Mouse (Mus musculus) adrenal gland, postnatal 10 days (tissue): ENCODE results near the gene Rarb. TPM values are rescaled to one million over a fixed set of nuclear protein-coding genes. Genes with fewer than 3 reads are reported as not detected.
A peak's percentile ranks its signal among the peaks of the same experiment; 100 is the strongest.

Source experiments
- DNase-seq: peaks from one replicate; pipeline ENCODE4 v3.0.0; 2021; ENCODE audit warnings: mixed read lengths
- total RNA-seq, 2 experiments: library from RNA; stranded (reverse); gene quantifications; 2 replicates each; pipeline ENCODE4 v1.2.3; 2021

The Rarb gene
- total RNA-seq, 2 experiments from 2014 or later, result 13.0 to 18.7 TPM

GRCm38 (mm10) chr14:16735331-16736012 is 83.5 kb downstream of the Rarb start:
- no peak for DNase-seq

GRCm38 (mm10) chr14:16733595-16734298 is 85.2 kb downstream of the Rarb start:
- DNase-seq, result no peak

DNA sequence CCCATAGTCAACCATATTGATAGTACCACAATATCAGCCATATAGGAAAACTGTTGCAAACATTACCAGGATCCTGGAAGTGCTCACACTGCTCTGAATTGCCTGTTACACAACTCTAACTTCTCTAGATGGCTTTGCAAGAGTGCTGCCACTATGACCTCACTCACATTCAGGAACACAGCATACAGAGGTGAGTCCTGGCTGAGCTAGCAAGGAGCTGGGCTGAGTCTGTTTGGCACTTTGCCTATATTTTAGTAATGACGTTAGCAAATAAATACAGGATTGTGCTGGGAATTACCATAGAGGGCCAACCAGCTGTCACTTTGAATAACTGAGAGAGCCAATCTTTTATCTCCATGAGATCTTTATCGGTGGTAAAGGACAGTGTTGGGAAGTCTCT is 86.9 kb downstream of the Rarb start:
- no peak for DNase-seq

- no peak for DNase-seq
Observed at GRCm38 (mm10) chr14:16728175-16728838, 90.6 kb downstream of the Rarb start.

DNA sequence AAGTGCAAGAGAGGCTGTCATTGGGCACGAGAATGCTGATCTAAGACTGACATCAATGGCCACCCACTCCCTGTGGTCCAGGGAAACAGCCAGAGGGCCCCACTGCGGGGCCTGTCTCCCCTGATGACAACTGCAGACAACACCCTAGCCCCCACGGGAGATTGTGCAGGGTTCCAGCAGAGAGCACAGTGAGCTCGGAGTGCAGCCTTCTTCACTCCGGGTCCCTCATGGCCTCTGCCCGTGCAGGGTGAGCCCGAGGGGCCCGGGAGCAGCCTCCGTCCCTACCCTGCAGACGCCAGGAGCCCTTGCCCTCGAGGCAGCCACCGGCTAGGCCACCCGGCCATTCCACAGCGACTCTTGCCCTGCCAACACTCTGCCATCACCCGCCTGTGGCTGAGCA is 95.0 kb downstream of the Rarb start:
- no peak for DNase-seq

DNA sequence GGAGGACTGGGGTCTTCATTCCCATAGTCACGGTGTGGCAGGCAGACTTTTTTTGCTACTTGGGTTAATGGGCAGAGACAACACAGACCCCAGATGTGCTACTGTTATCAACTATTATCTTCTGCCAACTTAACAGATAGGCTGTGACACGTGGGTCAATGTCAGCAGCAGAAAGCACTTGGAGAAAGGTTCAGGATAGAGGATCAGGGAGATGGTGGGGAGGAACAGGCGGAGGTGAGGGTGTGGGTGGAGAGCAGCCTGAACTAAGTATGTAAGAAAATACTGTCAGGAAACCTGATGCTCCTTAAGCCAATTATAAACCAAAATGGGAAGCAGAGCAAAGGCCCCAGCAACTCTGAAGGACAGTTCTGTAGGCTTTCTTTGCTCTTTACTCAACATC is 101.1 kb downstream of the Rarb start:
- DNase-seq, result no peak

DNA sequence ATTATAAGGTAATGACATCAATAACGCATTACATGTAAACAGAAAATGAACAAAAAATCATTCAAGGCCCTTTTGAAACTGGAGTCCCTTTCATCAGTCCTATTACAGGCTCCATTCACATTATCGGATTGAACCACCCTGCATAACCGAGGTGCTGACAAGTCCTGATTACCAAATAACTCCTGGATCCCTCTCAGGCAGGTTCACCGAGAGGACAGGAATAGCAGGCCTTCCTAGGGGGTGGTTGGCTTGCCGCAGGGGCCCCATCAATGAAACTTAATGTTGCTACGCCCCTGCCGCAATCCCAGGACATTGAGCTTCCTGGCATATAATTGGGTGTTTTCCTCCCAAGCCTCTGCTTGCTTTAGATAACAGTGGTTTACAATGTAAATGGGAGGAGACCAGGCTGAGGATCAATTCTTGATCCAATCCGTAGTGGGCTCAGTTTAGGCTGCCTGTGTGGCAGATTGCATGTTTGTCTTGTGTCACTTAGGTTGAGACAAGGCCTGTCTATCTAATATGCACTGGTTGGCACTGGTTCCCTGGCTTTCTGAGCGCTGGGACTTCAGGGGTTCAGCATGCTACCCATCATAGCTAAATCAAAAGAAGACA is 104.5 kb downstream of the Rarb start:
- no peak for DNase-seq

- DNase-seq, result no peak
Observed at GRCm38 (mm10) chr14:16713773-16714172, 105.2 kb downstream of the Rarb start.

DNA sequence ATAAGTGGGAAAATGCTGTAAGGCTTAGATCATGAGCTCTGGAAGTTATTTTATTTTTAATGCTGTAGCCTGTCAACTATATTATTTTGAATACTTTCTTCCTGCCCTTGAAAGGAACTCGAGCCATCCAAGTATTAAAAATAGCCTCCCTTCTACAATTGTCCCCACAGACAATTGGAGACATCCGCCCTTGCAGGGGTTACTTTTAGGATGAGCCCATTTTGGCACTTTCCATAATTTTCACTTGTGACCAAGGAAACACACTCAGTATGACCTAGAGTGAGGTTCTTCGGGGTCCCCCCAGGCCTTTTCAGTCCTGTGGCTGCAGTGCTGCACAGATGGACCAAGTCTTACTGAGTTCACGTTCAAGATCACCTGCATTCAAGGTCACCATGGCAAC is 119.7 kb downstream of the Rarb start:
- no peak for DNase-seq

- peak; percentile 19 for DNase-seq
Observed at GRCm38 (mm10) chr14:16695453-16696120, 123.4 kb downstream of the Rarb start.

DNA sequence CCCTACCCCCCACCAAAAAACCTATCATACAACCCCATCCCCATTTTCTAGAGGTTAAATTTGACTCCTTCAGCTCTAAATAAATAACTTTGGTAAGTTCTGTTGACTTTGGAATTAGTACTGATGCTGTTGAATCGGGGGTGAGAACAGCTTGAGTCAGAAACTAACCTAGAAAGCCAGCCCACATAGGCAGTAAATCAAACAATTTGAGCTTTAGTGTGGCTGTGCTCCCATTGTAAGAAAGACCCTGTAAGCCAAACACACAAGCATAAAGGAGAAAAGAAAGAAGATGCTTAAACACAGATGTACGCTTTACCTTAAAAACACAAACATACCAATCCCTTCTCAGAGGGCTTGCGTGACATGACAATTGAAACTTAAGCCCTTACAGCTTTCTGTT is 140.6 kb downstream of the Rarb start:
- no peak for DNase-seq

GRCm38 (mm10) chr14:16677081-16677480 is 141.9 kb downstream of the Rarb start:
- DNase-seq, result no peak

GRCm38 (mm10) chr14:16670571-16670970 is 148.4 kb downstream of the Rarb start:
- no peak for DNase-seq

DNA sequence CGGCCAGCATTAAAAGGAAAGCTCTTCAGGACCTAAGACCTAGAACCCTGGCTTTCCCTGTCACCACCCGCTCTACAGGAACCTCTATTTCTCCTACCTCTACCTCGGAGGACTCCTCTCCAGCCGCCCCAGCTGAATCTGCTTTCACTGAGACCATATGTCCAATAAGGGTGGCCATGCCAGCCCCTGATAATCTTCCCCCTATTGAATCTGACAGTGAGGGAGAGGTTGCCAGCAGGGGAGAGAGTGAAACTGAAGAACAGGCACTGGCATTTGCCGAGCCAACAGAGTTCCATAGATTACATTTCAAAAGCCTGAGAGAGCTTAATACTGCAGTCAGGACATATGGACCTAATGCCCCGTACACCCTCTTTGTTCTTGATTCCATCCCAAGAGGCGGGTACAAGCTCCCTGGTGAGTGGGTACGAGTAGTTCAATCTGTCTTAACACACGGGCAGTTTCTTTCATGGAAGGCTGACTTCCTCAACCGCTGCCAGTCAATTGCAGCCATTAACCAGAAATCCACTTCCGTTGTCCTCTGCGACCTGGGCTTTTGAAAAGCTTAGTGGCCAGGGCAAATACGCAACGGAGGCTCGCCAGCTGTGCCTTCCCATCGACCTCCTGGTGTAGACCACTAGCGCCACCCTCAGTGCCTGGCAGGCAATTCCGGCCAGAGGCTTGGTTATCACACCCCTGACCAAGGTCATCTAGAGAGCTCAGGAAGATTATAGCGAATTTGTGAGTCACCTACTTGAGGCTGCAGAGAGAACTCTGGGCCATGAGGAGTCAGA is 179.6 kb downstream of the Rarb start:
- DNase-seq, result no peak

DNA sequence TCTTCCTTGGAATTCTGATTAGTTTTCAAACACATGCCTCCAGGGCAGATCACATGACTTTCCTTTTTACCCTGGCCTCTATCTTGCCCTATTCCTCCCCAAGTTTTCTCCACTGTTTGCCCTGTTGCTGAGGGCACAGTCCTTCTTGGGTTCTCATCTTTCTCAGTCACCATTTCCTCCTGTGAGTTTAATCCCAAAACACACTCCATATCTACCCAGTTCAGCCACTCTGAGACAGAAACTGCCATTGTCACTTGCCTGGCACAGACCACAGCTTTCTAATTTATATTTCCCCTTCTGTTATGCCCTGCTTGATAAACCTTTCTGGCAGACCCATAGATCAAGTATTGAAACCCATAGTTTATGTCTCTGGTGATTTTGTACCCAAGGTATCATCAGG is 205.0 kb downstream of the Rarb start:
- no peak for DNase-seq

DNA sequence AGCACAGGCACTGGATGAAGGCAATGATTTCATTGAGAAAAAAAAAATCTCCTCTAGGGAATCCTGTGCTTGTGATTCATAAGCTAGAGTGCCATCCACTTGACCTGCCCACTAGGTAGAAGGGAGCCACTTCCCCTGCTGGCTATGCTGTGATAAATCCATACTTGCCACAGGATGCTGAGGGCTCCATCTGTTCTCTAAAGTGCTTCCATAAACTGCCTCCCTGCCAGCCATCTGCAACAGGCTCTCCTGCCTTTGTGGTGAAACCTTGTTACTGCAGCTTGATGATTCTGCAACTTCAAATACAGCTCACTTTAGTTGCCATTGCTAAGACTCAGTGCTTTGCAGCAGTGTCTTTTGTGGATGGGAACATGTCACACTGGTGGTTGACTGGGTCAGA is 213.5 kb downstream of the Rarb start:
- DNase-seq, result peak; percentile 2

DNA sequence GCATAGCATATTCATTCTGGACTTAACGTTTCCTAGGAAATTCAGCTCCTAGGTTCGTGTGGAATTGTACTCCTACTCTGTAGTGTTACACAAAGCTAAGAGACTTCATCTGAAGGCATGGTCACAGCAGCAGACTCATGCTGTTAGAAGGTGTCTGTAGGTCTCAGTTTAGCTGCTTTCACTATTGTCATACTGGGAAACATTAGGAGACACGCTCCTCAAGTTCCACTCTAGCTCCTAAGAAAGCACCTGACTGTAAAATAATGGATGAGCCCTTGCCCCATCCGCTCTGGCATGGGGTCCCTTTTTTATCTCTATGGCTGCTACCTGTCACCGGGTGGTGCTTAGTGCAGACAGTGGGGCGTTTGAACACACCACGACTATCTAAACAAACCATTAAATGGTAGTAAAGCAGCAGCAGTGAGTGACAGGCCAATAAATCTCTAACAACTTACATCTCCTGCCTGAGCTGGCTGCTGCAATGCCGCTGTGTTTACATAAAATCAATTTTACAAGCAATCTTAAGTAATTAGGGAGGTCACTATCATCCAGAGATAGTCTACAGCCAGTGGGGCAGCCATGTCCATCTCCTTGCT is 214.4 kb downstream of the Rarb start:
- no peak for DNase-seq

DNA sequence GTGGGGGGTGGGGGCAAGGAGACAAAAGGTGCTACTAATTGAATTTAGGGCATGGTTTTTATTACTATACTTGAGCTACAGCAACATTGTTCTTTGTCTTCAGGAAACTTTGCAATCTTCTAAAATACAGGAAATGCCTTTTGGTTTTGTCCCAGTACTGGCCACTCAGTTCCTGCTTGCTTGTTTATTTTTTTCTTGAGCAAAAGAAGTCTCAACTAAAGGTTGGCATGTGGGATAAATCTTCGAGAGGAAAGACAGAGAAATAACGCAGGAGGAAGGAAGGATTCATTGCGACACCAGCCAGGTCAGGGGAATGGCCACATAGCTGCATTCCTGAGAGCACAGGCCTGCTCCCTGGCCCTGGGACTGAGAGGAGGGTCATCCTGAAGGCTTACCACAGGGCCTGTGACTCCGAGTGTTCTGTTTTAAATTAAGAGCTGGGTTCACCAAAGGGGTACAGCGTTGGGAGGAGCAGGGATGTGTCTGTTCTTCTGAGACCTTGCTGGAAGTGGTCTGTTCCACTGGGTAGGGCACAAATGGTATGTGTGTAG is 215.8 kb downstream of the Rarb start:
- DNase-seq, result peak; percentile 24

DNA sequence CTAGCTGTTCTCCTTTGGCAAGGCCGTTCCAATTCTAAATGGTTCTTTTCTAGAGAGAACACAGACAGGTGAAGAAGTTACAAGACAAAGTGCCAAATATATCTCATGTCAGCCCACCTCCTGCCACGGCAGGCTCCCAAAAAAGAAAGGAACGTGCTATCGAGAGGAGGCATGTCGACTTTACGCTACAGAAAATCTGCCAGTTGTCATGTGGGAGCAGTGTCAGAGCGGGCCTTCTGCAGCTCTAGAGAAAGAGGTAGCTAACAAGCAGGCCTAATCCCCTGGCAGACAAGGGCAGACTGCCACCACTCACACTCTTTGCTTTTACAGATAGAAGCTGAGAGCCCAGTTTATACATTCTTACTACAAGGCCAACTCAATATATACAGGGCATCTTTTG is 219.7 kb downstream of the Rarb start:
- no peak for DNase-seq

DNA sequence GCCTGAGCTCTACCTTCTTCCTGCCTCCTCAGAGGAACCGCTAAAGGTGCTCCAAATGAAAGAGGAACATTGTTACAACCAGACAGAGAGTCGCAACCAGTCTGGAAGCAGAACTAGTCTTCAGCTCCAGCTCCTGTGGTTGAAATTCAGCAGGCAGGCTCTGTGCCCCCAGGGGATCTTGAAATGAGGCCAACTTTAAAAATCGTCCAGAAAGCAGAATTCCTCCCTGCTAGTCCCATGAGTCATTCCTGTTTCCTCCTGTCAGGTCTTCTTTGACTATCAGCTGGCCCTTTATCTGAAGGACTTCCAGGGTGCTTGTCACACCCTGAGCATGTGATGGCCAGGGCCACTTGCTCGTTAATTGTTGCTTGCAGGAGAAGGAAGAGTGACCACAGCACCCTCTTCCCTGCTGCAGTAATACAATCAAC is 220.9 kb downstream of the Rarb start:
- peak; percentile 48 for DNase-seq

DNA sequence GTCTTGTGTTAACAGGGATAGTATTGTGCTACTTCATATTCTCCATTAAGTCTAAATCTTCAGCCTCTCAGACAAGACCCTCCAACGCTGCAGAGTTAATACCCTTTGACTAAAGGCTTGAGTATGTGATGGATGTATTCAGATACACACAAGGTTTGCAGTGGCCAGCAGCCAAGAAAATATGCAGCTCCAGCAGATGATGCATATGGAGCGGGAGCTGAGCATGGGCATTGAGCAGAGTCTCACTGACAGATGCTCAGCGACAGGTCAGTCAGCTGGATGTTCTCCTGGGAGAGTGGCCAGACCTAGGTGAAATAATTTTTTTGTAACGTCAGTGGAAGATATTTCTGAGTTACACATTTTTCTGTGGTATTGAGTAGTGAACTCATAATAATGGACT is 229.8 kb downstream of the Rarb start:
- no peak for DNase-seq
